Mouse (Mus musculus) brain, embryonic 14.5 days (tissue): ENCODE data around the gene Igdcc3. TPM values are rescaled to one million over a fixed set of nuclear protein-coding genes. Genes with fewer than 3 reads are reported as not detected.

Experiments
- DNase-seq: peaks from one replicate; pipeline ENCODE4 v3.0.0-alpha.2; 2011; ENCODE audit warnings: low read depth
- CTCF ChIP-seq: fragments of 200-500 bp; IDR thresholded peaks from 2 replicates; pipeline ENCODE4 v1.5.1; 2012; ENCODE audit warnings: inconsistent platforms, mild to moderate bottlenecking, moderate library complexity, borderline replicate concordance; ENCODE audit not compliant: insufficient read depth, insufficient read length; ENCODE audit errors: extremely low read depth
- POLR2A ChIP-seq: fragments of 200-500 bp; IDR thresholded peaks from 2 replicates; pipeline ENCODE4 v1.6.1; 2012; ENCODE audit warnings: mild to moderate bottlenecking, inconsistent platforms, borderline replicate concordance; ENCODE audit not compliant: poor library complexity, insufficient read depth, insufficient read length, severe bottlenecking; ENCODE audit errors: extremely low read depth
- polyA plus RNA-seq: library from polyadenylated mRNA; depleted of rRNA; stranded (reverse); fragments of >200 nt; gene quantifications from 2 replicates; pipeline ENCODE4 v1.2.3, GENCODE M21; 2012

The Igdcc3 gene
- polyA plus RNA-seq, 1 experiment = 19.6 TPM

GRCm38 (mm10) chr9:65113694-65114093, 27.3 kb upstream of the Igdcc3 start:
- TF ChIP-seq POLR2A = no peak
- no peak for TF ChIP-seq CTCF

GRCm38 (mm10) chr9:65115891-65116290, 25.1 kb upstream of the Igdcc3 start:
- no peak for DNase-seq
- TF ChIP-seq CTCF (no peak), POLR2A (no peak)

More at GRCm38 (mm10) chr9:65113694-65114093, 27.3 kb upstream of the Igdcc3 start:
- DNase-seq = no peak

- no peak for DNase-seq
- TF ChIP-seq POLR2A (no peak), CTCF (no peak)
Observed at GRCm38 (mm10) chr9:65117516-65117915, 23.5 kb upstream of the Igdcc3 start.

- peak; percentile 88 for DNase-seq
- no peak for TF ChIP-seq POLR2A
- TF ChIP-seq CTCF = peak; percentile 90
Observed at GRCm38 (mm10) chr9:65120935-65121334, 20.1 kb upstream of the Igdcc3 start.

- DNase-seq = peak; percentile 51
- TF ChIP-seq POLR2A = no peak
- TF ChIP-seq CTCF = no peak
Observed at GRCm38 (mm10) chr9:65122545-65122944, 18.4 kb upstream of the Igdcc3 start.

- no peak for TF ChIP-seq POLR2A
- peak; percentile 84 for TF ChIP-seq CTCF
- peak; percentile 72 for DNase-seq
Observed at GRCm38 (mm10) chr9:65123552-65124168, 17.3 kb upstream of the Igdcc3 start.

- no peak for TF ChIP-seq POLR2A
- TF ChIP-seq CTCF = peak; percentile 53
- peak; percentile 67 for DNase-seq
Observed at GRCm38 (mm10) chr9:65128123-65128815, 12.7 kb upstream of the Igdcc3 start.

GRCm38 (mm10) chr9:65131717-65132116, 9.3 kb upstream of the Igdcc3 start:
- DNase-seq = no peak
- no peak for TF ChIP-seq POLR2A
- TF ChIP-seq CTCF = no peak

- DNase-seq = peak; percentile 89
- TF ChIP-seq POLR2A (no peak), CTCF (peak; percentile 86)
Observed at GRCm38 (mm10) chr9:65133739-65134138, 7.2 kb upstream of the Igdcc3 start.

DNA sequence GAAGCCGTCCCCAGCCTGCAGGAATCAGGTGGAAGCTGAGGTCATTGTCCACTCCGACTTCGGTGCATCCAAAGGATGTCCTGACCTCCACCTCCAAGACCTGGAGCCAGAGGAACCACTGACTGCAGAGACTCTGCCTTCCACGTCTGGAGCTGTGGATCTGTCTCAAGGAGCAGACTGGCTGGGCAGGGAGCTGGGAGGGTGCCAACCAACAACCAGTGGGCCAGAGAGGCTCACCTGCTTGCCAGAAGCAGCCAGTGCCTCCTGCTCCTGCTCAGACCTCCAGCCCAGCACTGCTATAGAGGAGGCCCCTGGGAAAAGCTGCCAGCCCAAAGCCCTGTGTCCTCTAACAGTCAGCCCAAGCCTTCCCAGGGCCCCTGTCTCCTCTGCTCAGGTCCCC, 5.9 kb upstream of the Igdcc3 start:
- DNase-seq = no peak

GRCm38 (mm10) chr9:65140491-65140890, 498 bp upstream of the Igdcc3 start:
- no peak for DNase-seq
- TF ChIP-seq CTCF (no peak), POLR2A (no peak)

More for the DNA sequence above, 5.9 kb upstream of the Igdcc3 start:
- no peak for TF ChIP-seq POLR2A
- no peak for TF ChIP-seq CTCF

- peak; percentile 76 for DNase-seq
- TF ChIP-seq POLR2A (no peak), CTCF (no peak)
Observed at GRCm38 (mm10) chr9:65141306-65141975, 452 bp downstream of the Igdcc3 start.

- no peak for TF ChIP-seq POLR2A
- TF ChIP-seq CTCF = no peak
- DNase-seq = peak; percentile 58
Observed at GRCm38 (mm10) chr9:65141976-65142318, 958 bp downstream of the Igdcc3 start.
